Mouse (Mus musculus) c-Kit-negative CD71-positive TER-119-positive erythroid progenitor cells, embryonic 14.5 days (primary cell): Measurements from ENCODE around the gene Arfgef3.
"Not testable (repeated sequence)": the region's sequence is repeated elsewhere in the genome, so short reads cannot be mapped to it uniquely, and the experiment has no call there.

Experiments
- DNase-seq: peaks from one replicate; pipeline ENCODE4 v3.0.0-alpha.2; 2013; ENCODE audit warnings: low read depth, low spot score

Arfgef3 gene

GRCm38 (mm10) chr10:18589455-18589854, 154.3 kb downstream of the Arfgef3 start:
- no peak for DNase-seq

DNA sequence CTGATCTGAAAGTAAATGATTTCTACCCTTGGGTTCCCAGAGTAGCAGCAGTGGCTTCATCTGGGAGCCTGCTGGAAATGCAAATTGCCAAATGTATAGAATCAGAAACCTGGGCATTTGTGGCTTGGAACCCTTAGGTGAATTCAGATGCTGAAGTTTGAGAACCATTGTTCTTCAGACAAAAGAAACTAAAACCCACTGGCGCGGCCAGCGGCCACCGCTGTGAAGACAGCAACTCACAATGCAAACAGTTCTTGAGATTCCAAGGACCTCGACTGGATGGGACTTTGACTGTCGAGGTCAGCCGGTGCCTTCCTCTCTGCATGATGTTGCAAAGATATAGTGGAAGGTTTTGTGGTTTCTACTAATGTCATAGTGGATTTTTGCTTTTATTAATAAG, 159.6 kb downstream of the Arfgef3 start:
- DNase-seq = no peak

DNA sequence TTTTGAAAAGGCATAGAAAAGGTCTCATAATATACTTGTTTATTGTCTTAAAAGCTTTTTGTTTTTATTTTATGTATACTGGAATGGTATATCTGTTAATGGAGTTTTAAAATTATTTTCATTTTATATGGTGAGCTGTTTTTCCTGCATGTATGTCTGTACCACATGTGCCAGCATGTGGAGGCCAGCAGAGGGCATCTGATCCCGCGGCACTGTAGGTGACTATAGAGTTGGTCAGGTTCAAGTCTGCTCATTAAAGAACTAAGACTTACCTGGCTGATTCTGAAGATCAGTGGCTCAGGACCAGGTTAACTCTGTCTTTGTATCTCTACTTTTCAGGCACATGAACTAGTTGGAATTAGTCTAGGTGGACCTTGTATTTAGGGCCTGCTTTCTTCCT, 171.2 kb downstream of the Arfgef3 start:
- DNase-seq = no peak

GRCm38 (mm10) chr10:18562940-18563339, 180.8 kb downstream of the Arfgef3 start:
- DNase-seq = no peak

GRCm38 (mm10) chr10:18561445-18561844, 182.3 kb downstream of the Arfgef3 start:
- no peak for DNase-seq

- not testable (repeated sequence) for DNase-seq
Measured at GRCm38 (mm10) chr10:18559076-18559475, 184.7 kb downstream of the Arfgef3 start.

GRCm38 (mm10) chr10:18549321-18550216, 194.2 kb downstream of the Arfgef3 start:
- DNase-seq = no peak

DNA sequence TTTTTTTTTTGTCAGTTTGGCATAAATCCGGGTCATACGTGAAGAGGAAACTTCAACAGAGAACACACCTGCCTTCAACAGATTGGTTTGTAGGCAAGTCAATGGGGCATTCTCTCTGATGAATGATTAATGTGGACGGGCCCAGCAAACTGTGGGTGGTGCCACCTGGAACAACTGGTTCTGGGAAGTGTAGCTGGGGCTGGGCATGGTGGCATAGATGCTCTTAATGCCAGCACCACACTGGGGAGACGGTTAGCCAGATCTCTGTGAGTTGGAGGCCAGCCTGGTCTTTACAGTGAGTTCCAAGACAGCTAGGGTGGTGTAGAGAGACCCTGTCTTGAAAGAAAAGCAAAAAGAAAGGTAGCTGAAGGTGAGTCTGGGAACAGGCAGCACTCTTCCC, 196.4 kb downstream of the Arfgef3 start:
- no peak for DNase-seq

GRCm38 (mm10) chr10:18545813-18546235, 197.9 kb downstream of the Arfgef3 start, which contains the start of gene Hebp2:
TSS of gene Hebp2 (minus strand) at chr10:18546076.
- no peak for DNase-seq

GRCm38 (mm10) chr10:18545309-18545708, 198.4 kb downstream of the Arfgef3 start:
- no peak for DNase-seq

DNA sequence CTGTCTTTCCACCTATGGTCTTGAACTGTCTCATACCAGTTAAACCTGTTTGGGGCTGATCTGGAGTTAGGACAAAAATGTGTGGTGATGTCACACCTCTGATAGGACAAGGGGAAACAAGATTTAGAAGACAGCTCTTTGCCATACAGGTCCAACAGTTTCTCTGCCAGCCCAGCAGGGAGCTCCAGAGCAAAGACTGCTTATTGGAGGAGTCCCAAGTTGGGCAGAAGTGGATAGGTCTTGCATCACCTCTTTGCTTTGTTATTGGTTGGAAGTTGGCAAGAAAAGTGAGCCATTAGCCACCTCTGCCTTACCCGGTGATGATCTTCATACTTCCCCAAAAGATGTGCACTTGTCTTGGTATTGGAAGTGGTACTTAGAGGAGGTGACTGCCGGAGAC, 206.9 kb downstream of the Arfgef3 start:
- no peak for DNase-seq

GRCm38 (mm10) chr10:18532293-18532692, 211.5 kb downstream of the Arfgef3 start:
- no peak for DNase-seq
